Mouse (Mus musculus): Measurements from ENCODE around the gene Hip1. TPM values are rescaled to one million over a fixed set of nuclear protein-coding genes. Genes with fewer than 3 reads are reported as not detected.

Hip1 gene
- polyA plus RNA-seq, 2 experiments: 45.9 to 47.0 TPM

DNA sequence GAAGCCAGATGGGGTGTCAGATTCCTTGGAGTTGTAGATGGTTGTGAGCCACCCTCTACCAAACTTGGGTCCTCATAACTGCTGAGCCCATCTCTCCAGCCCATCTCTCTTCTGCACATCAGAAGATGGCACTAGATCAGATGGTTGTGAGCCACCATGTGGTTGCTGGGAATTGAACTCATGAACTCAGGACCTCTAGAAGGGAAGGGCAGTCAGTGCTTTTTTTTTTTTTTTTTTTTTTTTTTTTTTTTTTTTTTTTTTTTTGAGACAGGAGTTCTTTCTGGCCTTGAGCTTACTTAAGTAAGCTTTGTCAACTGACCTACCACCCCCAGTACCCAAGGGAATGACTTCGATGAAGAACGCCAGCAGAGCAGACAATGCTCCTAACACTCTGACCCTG is 3.1 kb upstream of the Hip1 start:
- no peaks in the 10 kb centered on the region for H3K9me3 ChIP-seq (ENCODE audit: control insufficient read depth, low read length)
- peaks cover 12% of the 10 kb centered on the region for H3K4me1 ChIP-seq (ENCODE audit: control insufficient read depth, insufficient read depth, low read length)
- H3K27ac ChIP-seq (replicated peaks; ENCODE audit: low read depth, low read length): no peak overlapping the region
- ATAC-seq (ENCODE audit: low FRiP score, low read depth) (no peak), DNase-seq (ENCODE audit: low spot score) (no peak)
- H3K4me2 ChIP-seq (replicated peaks; ENCODE audit: low read depth, low read length, severe bottlenecking): no peak overlapping the region
- TF ChIP-seq POLR2A (IDR thresholded peaks at IDR 0.05; ENCODE audit: borderline replicate concordance, extremely low read depth, insufficient read depth, insufficient read length): no peak
- H3K27me3 ChIP-seq (ENCODE audit: control insufficient read depth, insufficient read depth, low read length): no peaks in the 10 kb centered on the region
- no peak overlapping the region for H3K9ac ChIP-seq (ENCODE audit: low read depth, low read length, severe bottlenecking)
- H3K4me3 ChIP-seq (replicated peaks; ENCODE audit: low read length): no peak overlapping the region
- 47% methylated on average over 2 of the region's 2 CpGs for WGBS
- no peaks in the 10 kb centered on the region for H3K36me3 ChIP-seq (ENCODE audit: control insufficient read depth, insufficient read depth, low read length)

DNA sequence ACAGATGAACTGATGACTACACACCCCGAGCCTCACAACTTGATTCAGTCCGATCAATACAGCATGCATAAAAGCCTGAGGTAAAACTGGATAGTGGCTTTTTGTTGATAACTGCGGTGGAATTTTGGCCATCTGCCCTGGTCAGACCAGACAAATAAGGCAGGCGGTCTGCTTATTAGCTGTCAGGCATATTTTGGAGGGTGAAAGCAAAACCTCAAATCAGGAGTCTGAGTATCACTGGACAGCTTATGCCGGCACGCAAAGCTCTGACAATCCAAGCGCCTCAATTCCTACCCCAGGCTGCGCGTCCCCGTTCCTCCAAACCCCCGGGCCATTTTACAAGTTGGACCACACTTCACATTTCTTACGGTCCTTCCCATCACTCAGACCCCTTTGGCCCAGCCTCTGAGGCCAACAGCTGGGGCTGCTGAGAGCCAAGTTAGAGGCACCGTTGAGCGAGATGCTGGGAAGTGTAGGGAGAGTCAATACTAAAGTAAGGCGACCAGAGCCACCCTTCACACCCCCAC is 825 bp downstream of the Hip1 start:
- 6% methylated on average over 15 of the region's 15 CpGs for WGBS
- ATAC-seq (ENCODE audit: low FRiP score, low read depth) (no peak), DNase-seq (ENCODE audit: low spot score) (no peak)
- Histone ChIP-seq H3K9me3 (ENCODE audit: control insufficient read depth, low read length) (no peaks in the 10 kb centered on the region), H3K4me2 (replicated peaks; ENCODE audit: low read depth, low read length, severe bottlenecking) (peak overlapping the region; percentile 88), H3K27ac (replicated peaks; ENCODE audit: low read depth, low read length) (no peak overlapping the region; the same call in 1 of the 2 replicates), H3K36me3 (ENCODE audit: control insufficient read depth, insufficient read depth, low read length) (no peaks in the 10 kb centered on the region), H3K9ac (ENCODE audit: low read depth, low read length, severe bottlenecking) (peak overlapping the region; percentile 65), H3K27me3 (ENCODE audit: control insufficient read depth, insufficient read depth, low read length) (no peaks in the 10 kb centered on the region), H3K4me3 (replicated peaks; ENCODE audit: low read length) (peak overlapping the region; percentile 73), H3K4me1 (ENCODE audit: control insufficient read depth, insufficient read depth, low read length) (peaks cover 12% of the 10 kb centered on the region)
- TF ChIP-seq POLR2A (IDR thresholded peaks at IDR 0.05; ENCODE audit: borderline replicate concordance, extremely low read depth, insufficient read depth, insufficient read length): no peak

DNA sequence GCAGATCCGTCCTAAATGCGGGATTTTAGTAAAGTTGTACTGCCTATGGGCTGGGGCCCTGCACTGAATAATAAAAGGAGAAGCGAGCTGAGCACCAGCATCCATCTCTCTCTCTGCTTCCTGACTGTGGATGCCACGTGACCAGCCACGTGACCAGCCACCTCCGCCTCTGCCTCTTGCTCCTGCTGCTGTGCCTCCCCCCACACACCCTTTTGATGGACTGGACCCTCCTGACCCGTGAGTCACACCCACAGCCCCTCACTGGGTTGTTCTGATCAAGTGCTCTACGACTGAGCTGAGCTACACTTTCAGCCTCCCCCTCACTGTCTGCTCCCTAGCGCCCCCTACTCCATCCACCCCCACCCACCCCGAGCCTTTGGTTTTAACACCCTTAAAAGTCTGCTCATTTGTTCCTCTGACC is 7.1 kb downstream of the Hip1 start:
- H3K27ac ChIP-seq (replicated peaks; ENCODE audit: low read depth, low read length): no peak overlapping the region
- H3K9ac ChIP-seq (ENCODE audit: low read depth, low read length, severe bottlenecking): no peak overlapping the region
- DNase-seq (ENCODE audit: low spot score) (no peak), ATAC-seq (ENCODE audit: low FRiP score, low read depth) (no peak)
- no peak for TF ChIP-seq POLR2A (IDR thresholded peaks at IDR 0.05; ENCODE audit: borderline replicate concordance, extremely low read depth, insufficient read depth, insufficient read length)
- no peak overlapping the region for H3K4me2 ChIP-seq (replicated peaks; ENCODE audit: low read depth, low read length, severe bottlenecking)
- 80% methylated on average over 10 of the region's 10 CpGs for WGBS
- H3K4me1 ChIP-seq (ENCODE audit: control insufficient read depth, insufficient read depth, low read length): peaks cover 3% of the 10 kb centered on the region; the same call in 1 of the 2 replicates
- no peak overlapping the region for H3K4me3 ChIP-seq (replicated peaks; ENCODE audit: low read length)
- H3K36me3 ChIP-seq (ENCODE audit: control insufficient read depth, insufficient read depth, low read length): no peaks in the 10 kb centered on the region
- H3K27me3 ChIP-seq (ENCODE audit: control insufficient read depth, insufficient read depth, low read length): no peaks in the 10 kb centered on the region
- no peaks in the 10 kb centered on the region for H3K9me3 ChIP-seq (ENCODE audit: control insufficient read depth, low read length)

DNA sequence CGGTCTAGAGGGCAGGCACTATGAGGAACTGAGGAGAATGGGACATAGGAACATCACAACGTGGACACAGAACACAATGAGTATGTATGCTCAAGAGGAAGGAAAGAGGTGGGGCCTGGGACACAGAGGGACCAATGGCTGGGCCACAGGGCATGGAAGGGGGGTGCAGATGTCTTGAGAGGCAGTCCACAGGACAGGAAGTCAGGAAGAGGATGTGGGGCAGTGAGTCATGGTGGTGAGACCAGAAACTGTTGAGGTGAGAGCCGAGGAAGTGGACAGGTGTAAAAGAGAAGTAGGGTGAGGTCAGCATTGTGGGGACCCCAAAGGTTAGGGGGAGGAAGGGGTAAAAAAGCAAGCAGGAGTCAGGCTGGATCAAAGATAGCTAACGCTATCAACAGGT is 7.6 kb downstream of the Hip1 start:
- ATAC-seq (ENCODE audit: low FRiP score, low read depth) (no peak), DNase-seq (ENCODE audit: low spot score) (no peak)
- WGBS: 82% methylated on average over 4 of the region's 4 CpGs
- peaks cover 3% of the 10 kb centered on the region; the same call in 1 of the 2 replicates for H3K4me1 ChIP-seq (ENCODE audit: control insufficient read depth, insufficient read depth, low read length)
- H3K4me3 ChIP-seq (replicated peaks; ENCODE audit: low read length): no peak overlapping the region
- TF ChIP-seq POLR2A (IDR thresholded peaks at IDR 0.05; ENCODE audit: borderline replicate concordance, extremely low read depth, insufficient read depth, insufficient read length): no peak
- no peak overlapping the region for H3K4me2 ChIP-seq (replicated peaks; ENCODE audit: low read depth, low read length, severe bottlenecking)
- H3K27me3 ChIP-seq (ENCODE audit: control insufficient read depth, insufficient read depth, low read length): no peaks in the 10 kb centered on the region
- H3K9me3 ChIP-seq (ENCODE audit: control insufficient read depth, low read length): no peaks in the 10 kb centered on the region
- no peak overlapping the region for H3K27ac ChIP-seq (replicated peaks; ENCODE audit: low read depth, low read length)
- H3K36me3 ChIP-seq (ENCODE audit: control insufficient read depth, insufficient read depth, low read length): no peaks in the 10 kb centered on the region
- H3K9ac ChIP-seq (ENCODE audit: low read depth, low read length, severe bottlenecking): no peak overlapping the region

GRCm38 (mm10) chr5:135535867-135536266 is 9.1 kb downstream of the Hip1 start:
- Histone ChIP-seq H3K27ac (replicated peaks; ENCODE audit: low read depth, low read length) (no peak overlapping the region), H3K9me3 (ENCODE audit: control insufficient read depth, low read length) (no peaks in the 10 kb centered on the region), H3K27me3 (ENCODE audit: control insufficient read depth, insufficient read depth, low read length) (no peaks in the 10 kb centered on the region), H3K4me3 (replicated peaks; ENCODE audit: low read length) (no peak overlapping the region), H3K4me1 (ENCODE audit: control insufficient read depth, insufficient read depth, low read length) (peaks cover 3% of the 10 kb centered on the region; the same call in 1 of the 2 replicates), H3K4me2 (replicated peaks; ENCODE audit: low read depth, low read length, severe bottlenecking) (no peak overlapping the region), H3K9ac (ENCODE audit: low read depth, low read length, severe bottlenecking) (no peak overlapping the region), H3K36me3 (ENCODE audit: control insufficient read depth, insufficient read depth, low read length) (no peaks in the 10 kb centered on the region)
- DNase-seq (ENCODE audit: low spot score) (no peak), ATAC-seq (ENCODE audit: low FRiP score, low read depth) (no peak)
- no peak for TF ChIP-seq POLR2A (IDR thresholded peaks at IDR 0.05; ENCODE audit: borderline replicate concordance, extremely low read depth, insufficient read depth, insufficient read length)

All from limb, embryonic 14.5 days (tissue).